Mouse (Mus musculus): ENCODE results near the gene Nras. TPM values are rescaled to one million over a fixed set of nuclear protein-coding genes. Genes with fewer than 3 reads are reported as not detected.

The Nras gene
- polyA plus RNA-seq, 1 experiment = 44.5 TPM

DNA sequence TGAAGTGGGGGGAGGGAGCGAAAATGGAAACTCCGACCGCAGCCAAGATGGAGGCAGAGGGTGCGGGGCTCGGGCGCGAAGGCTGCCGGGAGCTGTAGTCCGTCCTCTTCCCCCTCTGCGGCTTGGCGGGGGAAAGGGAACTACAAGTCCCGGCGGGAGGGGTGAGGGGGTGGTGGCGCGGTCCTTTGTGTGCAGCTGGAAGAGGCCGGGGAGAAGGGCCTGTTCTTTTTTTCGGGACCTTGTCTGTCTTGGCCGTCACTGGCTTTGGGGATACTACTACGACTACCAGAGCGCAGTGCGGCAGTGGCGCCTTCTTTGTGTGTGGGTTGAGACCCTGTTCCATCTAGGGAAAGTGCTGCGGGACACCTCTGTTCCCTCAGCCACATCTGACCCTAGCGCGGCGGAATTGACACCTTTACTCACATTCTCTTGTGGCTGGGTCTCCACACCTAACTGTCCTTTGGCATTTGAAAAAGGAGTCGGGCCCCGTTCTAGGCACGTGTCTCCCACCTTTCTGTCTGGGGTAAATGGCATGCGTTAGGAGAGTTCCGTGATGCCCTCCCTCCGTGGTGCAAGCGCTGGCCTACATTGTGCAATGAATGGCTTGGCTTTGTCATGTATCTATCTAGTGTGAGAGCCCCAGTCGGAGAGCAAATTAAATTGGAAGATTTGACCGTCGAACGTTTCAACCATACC, 37.0 kb upstream of the Nras start:
- peaks cover 56% of the 10 kb centered on the region for H3K79me2 ChIP-seq (ENCODE audit: control insufficient read depth, insufficient read depth)
- peak overlapping the region; percentile 89 for H3K4me2 ChIP-seq (ENCODE audit: low read depth)
- H3K4me3 ChIP-seq = peak overlapping the region; percentile 100
- peaks cover 5% of the 10 kb centered on the region for H3K36me3 ChIP-seq (ENCODE audit: control insufficient read depth, insufficient read depth)
- peak overlapping the region; percentile 64 for H3ac ChIP-seq (ENCODE audit: control insufficient read depth, insufficient read length)
- TF ChIP-seq MYOD1 (IDR thresholded peaks at IDR 0.05; ENCODE audit: control insufficient read depth in 1 of 3, insufficient read length in 2 of 3, low read depth in 2 of 3) (no peak), CEBPB (IDR thresholded peaks at IDR 0.05; ENCODE audit: insufficient read depth, poor library complexity, severe bottlenecking) (peak; percentile 78), E2F4 (IDR thresholded peaks at IDR 0.05; ENCODE audit: insufficient read depth) (peak; percentile 17)
- no peaks in the 10 kb centered on the region for H3K27me3 ChIP-seq (ENCODE audit: control insufficient read depth, insufficient read depth, insufficient read length)

DNA sequence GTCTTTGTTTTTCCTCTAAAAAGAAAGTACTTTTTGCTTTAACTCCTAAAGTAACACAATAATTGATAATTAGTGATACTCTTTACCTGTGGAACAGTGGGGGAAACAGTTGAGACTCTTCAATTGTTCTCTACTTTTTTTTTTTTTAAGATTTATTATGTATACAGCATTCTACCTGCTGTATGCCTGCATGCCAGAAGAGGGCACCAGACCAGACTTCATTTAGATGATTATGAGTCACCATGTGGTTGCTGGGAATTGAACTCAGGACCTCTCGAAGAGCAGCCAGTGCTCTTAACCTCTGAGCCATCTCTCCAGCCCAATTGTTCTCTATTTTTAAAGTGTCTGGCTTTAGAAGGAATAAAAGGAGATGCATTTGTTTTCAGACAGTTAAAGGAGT, 31.9 kb upstream of the Nras start:
- H3K4me2 ChIP-seq (ENCODE audit: low read depth) = no peak overlapping the region
- TF ChIP-seq TCF3 (IDR thresholded peaks at IDR 0.05; ENCODE audit: insufficient read length, low read depth) (no peak), MYOG (IDR thresholded peaks at IDR 0.05; ENCODE audit: control insufficient read depth in 1 of 3, insufficient read depth in 1 of 3, insufficient read length in 2 of 3, low read depth in 2 of 3) (no peak), CEBPB (IDR thresholded peaks at IDR 0.05; ENCODE audit: insufficient read depth, poor library complexity, severe bottlenecking) (no peak), USF1 (IDR thresholded peaks at IDR 0.05; ENCODE audit: low read depth) (no peak), SRF (IDR thresholded peaks at IDR 0.05; ENCODE audit: control insufficient read depth, insufficient read length, low read depth) (no peak)
- no peak overlapping the region for H3ac ChIP-seq (ENCODE audit: control insufficient read depth, insufficient read length)
- no peak overlapping the region for H3K4me3 ChIP-seq
- H3K27me3 ChIP-seq (ENCODE audit: control insufficient read depth, insufficient read depth, insufficient read length) = no peaks in the 10 kb centered on the region
- H3K79me2 ChIP-seq (ENCODE audit: control insufficient read depth, insufficient read depth) = peaks cover 98% of the 10 kb centered on the region
- peaks cover 34% of the 10 kb centered on the region for H3K36me3 ChIP-seq (ENCODE audit: control insufficient read depth, insufficient read depth)

DNA sequence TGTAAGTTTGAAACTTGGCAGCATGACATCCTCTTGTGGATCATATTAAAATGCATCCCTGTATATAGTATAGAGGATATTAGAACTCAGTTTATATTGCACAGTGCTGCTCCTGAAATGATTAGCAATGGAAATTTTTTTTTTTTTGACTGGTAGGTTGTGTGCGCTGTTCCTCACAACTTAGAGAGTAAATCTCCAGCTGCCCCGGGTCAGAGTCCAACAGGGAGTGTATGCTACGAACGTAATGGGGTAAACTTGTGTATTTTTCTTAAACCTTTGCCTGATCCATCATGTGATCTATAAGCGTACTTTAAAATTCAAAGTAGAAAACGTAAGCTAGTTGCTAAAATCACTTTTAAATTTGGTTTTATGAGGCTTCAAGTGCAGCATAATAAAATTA, 17.8 kb upstream of the Nras start:
- H3ac ChIP-seq (ENCODE audit: control insufficient read depth, insufficient read length) = no peak overlapping the region
- H3K36me3 ChIP-seq (ENCODE audit: control insufficient read depth, insufficient read depth) = peaks cover 85% of the 10 kb centered on the region
- TF ChIP-seq POLR2A (IDR thresholded peaks at IDR 0.05; ENCODE audit: insufficient read length, low read depth) = no peak
- no peak overlapping the region for H3K4me3 ChIP-seq
- H3K27me3 ChIP-seq (ENCODE audit: control insufficient read depth, insufficient read depth, insufficient read length) = no peaks in the 10 kb centered on the region
- H3K4me2 ChIP-seq (ENCODE audit: low read depth) = no peak overlapping the region
- peaks cover 39% of the 10 kb centered on the region for H3K79me2 ChIP-seq (ENCODE audit: control insufficient read depth, insufficient read depth)

DNA sequence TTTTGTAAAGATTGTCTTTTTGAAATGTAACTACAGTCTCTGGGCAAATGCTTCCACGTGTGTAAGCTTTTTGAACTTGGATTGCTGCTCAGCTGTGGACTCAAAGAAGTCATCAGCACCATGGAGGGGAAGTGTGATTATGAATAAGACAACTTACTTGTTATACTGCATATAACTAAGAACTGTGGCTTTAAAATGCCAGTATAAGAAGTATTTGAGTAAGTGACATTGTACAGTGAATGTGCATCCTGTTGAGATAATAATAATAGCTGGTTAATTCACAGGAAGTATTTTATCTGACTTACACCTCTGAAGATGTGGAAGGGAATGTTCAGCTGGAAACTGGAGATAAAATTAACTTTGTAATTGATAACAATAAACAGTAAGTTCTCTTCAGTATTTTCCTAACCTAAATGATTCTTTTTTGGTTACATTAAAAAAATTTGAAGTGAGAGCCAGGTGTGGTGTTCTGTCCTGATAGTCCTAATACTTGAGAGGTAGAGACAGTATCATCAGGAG, 17.2 kb upstream of the Nras start:
- TF ChIP-seq TCF12 (IDR thresholded peaks at IDR 0.05; ENCODE audit: insufficient read depth, poor library complexity, severe bottlenecking) (no peak), E2F4 (IDR thresholded peaks at IDR 0.05; ENCODE audit: insufficient read depth) (no peak), MAX (IDR thresholded peaks at IDR 0.05; ENCODE audit: low read depth) (no peak), MYOD1 (IDR thresholded peaks at IDR 0.05; ENCODE audit: control insufficient read depth in 1 of 3, insufficient read length in 2 of 3, low read depth in 2 of 3) (no peak), POLR2AphosphoS2 (IDR thresholded peaks at IDR 0.05; ENCODE audit: insufficient read length, low read depth) (no peak), CEBPB (IDR thresholded peaks at IDR 0.05; ENCODE audit: insufficient read depth, poor library complexity, severe bottlenecking) (no peak)
- Histone ChIP-seq H3K27me3 (ENCODE audit: control insufficient read depth, insufficient read depth, insufficient read length) (no peaks in the 10 kb centered on the region), H3ac (ENCODE audit: control insufficient read depth, insufficient read length) (no peak overlapping the region), H3K36me3 (ENCODE audit: control insufficient read depth, insufficient read depth) (peaks cover 90% of the 10 kb centered on the region), H3K4me3 (no peak overlapping the region), H3K4me2 (ENCODE audit: low read depth) (no peak overlapping the region), H3K79me2 (ENCODE audit: control insufficient read depth, insufficient read depth) (peaks cover 33% of the 10 kb centered on the region)

DNA sequence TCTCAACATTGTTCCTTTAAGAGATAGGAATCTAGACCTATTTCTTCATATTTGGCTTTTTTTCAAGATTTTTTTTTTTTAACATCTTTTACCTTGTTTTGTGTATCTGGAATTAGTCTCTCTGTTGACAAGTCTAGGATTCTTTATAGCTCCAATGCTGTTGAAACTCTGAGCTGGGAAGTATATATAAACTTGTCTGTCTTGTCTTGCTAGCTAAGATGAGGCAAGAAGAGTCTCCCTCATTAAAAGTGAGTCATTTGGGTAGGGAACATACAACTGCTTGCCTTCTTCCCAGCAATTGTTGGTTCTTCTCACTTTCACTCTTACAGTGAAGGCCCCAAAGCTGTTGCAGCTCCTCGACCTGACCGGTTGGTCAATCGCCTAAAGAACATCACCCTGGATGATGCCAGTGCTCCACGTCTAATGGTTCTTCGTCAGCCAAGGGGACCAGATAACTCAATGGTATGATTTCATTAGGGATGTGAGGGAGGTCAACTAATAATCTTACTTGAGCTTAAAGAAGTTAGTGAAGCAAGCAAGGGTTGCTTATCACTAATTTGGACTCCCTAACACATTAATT, 2.0 kb upstream of the Nras start:
- TF ChIP-seq E2F4 (IDR thresholded peaks at IDR 0.05; ENCODE audit: insufficient read depth) (no peak), USF1 (IDR thresholded peaks at IDR 0.05; ENCODE audit: low read depth) (no peak)
- no peak overlapping the region for H3K4me2 ChIP-seq (ENCODE audit: low read depth)
- no peaks in the 10 kb centered on the region for H3K27me3 ChIP-seq (ENCODE audit: control insufficient read depth, insufficient read depth, insufficient read length)
- H3ac ChIP-seq (ENCODE audit: control insufficient read depth, insufficient read length) = no peak overlapping the region
- peaks cover 66% of the 10 kb centered on the region for H3K36me3 ChIP-seq (ENCODE audit: control insufficient read depth, insufficient read depth)
- H3K4me3 ChIP-seq = no peak overlapping the region
- H3K79me2 ChIP-seq (ENCODE audit: control insufficient read depth, insufficient read depth) = peaks cover 25% of the 10 kb centered on the region

DNA sequence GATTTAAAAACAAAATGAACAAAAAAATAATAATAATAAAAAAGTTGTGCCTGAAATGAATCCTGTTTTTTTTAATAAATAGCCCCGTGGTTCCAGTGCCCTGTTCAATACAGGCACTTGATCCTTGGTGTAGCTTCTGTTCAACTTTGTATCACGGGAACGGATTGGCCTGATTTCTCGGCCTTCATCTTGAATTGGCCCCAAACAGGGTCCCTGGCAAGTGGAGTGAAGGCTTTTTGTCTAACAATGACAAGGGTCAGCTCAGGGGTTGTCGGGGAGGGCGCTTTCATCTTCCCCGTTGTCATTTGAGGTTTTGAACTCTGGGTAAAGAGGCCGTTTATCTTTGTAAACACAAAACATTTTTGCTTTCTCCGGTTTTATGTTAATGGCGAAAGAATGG, 333 bp upstream of the Nras start:
- Histone ChIP-seq H3K4me3 (peak overlapping the region; percentile 93), H3ac (ENCODE audit: control insufficient read depth, insufficient read length) (no peak overlapping the region), H3K79me2 (ENCODE audit: control insufficient read depth, insufficient read depth) (peaks cover 28% of the 10 kb centered on the region), H3K36me3 (ENCODE audit: control insufficient read depth, insufficient read depth) (peaks cover 67% of the 10 kb centered on the region), H3K4me2 (ENCODE audit: low read depth) (peak overlapping the region; percentile 91), H3K27me3 (ENCODE audit: control insufficient read depth, insufficient read depth, insufficient read length) (no peaks in the 10 kb centered on the region)
- TF ChIP-seq E2F4 (IDR thresholded peaks at IDR 0.05; ENCODE audit: insufficient read depth) = no peak
